ENCODE assay signal across 7 mouse cellular contexts in the genomic region with DNA sequence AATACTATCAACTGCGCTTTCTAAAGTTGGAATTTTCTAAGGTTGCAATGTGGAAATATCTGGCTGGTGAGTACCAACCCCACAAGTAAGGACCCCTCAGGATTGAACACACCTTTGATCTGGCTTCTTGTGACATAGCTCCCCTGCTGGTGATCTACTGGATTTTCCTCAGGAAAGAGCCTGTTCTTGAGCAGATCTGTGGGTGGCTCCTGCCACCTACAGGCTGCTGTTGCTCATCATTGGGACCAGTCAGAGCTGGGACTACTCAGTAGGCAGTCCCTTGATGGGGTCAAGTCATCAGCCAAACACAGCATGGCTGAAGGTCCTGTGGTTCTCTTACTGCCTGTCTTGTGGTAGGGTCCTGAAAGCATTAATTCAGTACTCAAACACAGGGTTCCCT. TPM values are rescaled to one million over a fixed set of nuclear protein-coding genes. Genes with fewer than 3 reads are reported as not detected.
DNase-seq lines count a peak whose midpoint lies in the region; ATAC-seq and TF ChIP-seq lines count a peak whose summit lies in the region.

No protein-coding gene starts in this region.

- DNase-seq in cerebellum, postnatal 36 days, result peak; percentile 67 to 70
- DNase-seq in gastrocnemius, postnatal 10 days, result peak; percentile 54
- peak; percentile 67 for DNase-seq in hindlimb bud, embryonic 11.5 days (ENCODE audit: extremely low spot score, low read depth, low spot score)
- DNase-seq in left cerebral cortex, adult 2 months (ENCODE audit: extremely low spot score in 1 of 2, low spot score in 2 of 2), result peak; percentile 64 to 79
- peak; percentile 86 to 87 for DNase-seq in lung, postnatal 4 days
- DNase-seq in right cerebral cortex, postnatal 10 days (ENCODE audit: low spot score in 2 of 2), result peak; percentile 84 to 88

- H3K4me3 ChIP-seq in left cerebral cortex, adult 2 months, result no peak overlapping the region

- peak; percentile 71 for ATAC-seq in activated CD4-positive, CD25-positive, alpha-beta regulatory T cell, adult 4 months

- peak; percentile 99 for TF ChIP-seq CTCF in left cerebral cortex, adult 2 months (IDR thresholded peaks at IDR 0.05)

- H3K27ac ChIP-seq in left cerebral cortex, adult 2 months, result peak overlapping the region; percentile 96

- intact Hi-C loops in left cerebral cortex, adult 2 months (cut with DNase I), result loop anchor here (1.0 to 5.0 kb wide), 2 partner anchors 19 to 76 kb away; no protein-coding TSS in a partner anchor

RNA-seq across cellular contexts. Expression of gene Tcea2, which starts 1.3 kb away (rescaled TPM):
- polyA plus RNA-seq in activated CD4-positive, CD25-positive, alpha-beta regulatory T cell, adult 4 months (2017; shearing (Covaris generic)), result 10 to 100 TPM in 1 of 2 experiments, 1 to 10 TPM in 1; 9.8 to 12.1 TPM
- 1 to 10 TPM; 5.6 to 6.3 TPM for total RNA-seq in gastrocnemius, postnatal 10 days (2021)
- 10 to 100 TPM; 65.7 to 78.1 TPM for total RNA-seq in left cerebral cortex, adult 2 months (2021)

RNA-seq across cellular contexts. Expression of gene Sox18, which starts 7.3 kb away (rescaled TPM):
- not detected for polyA plus RNA-seq in activated CD4-positive, CD25-positive, alpha-beta regulatory T cell, adult 4 months (2017; shearing (Covaris generic))
- 10 to 100 TPM; 25.4 to 36.2 TPM for total RNA-seq in gastrocnemius, postnatal 10 days (2021)
- 10 to 100 TPM; 10.9 to 11.2 TPM for total RNA-seq in left cerebral cortex, adult 2 months (2021)

RNA-seq across cellular contexts. Expression of gene Rgs19, which starts 15.0 kb away (rescaled TPM):
- 100 to 1,000 TPM; 199 to 210 TPM for polyA plus RNA-seq in activated CD4-positive, CD25-positive, alpha-beta regulatory T cell, adult 4 months (2017; shearing (Covaris generic))
- 1 to 10 TPM; 7.5 to 9.6 TPM for total RNA-seq in gastrocnemius, postnatal 10 days (2021)
- total RNA-seq in left cerebral cortex, adult 2 months (2021), result 10 to 100 TPM; 30.6 to 33.2 TPM

RNA-seq across cellular contexts. Expression of gene Lkaaear1, which starts 19.5 kb away (rescaled TPM):
- polyA plus RNA-seq in activated CD4-positive, CD25-positive, alpha-beta regulatory T cell, adult 4 months (2017; shearing (Covaris generic)), result not detected
- not detected for total RNA-seq in gastrocnemius, postnatal 10 days (2021)
- total RNA-seq in left cerebral cortex, adult 2 months (2021), result not detected

RNA-seq across cellular contexts. Expression of gene Gm29797, which starts 21.9 kb away (rescaled TPM):
- polyA plus RNA-seq in activated CD4-positive, CD25-positive, alpha-beta regulatory T cell, adult 4 months (2017; shearing (Covaris generic)), result not detected
- not detected for total RNA-seq in gastrocnemius, postnatal 10 days (2021)
- total RNA-seq in left cerebral cortex, adult 2 months (2021), result 1 to 10 TPM in 1 of 2 experiments, under 1 TPM in 1; 0.48 to 1.3 TPM

Comparison
In these comparisons a context has a peak if more than half of its experiments do, and no peak if none do; other contexts are left out.
1. RNA of gene Tcea2, which starts 1.3 kb away (total RNA-seq): 65.7 to 78.1 TPM in left cerebral cortex, adult 2 months; 5.6 to 6.3 TPM in gastrocnemius, postnatal 10 days; every median in the first group is over 4 times any median in the second.
2. Peak in every context shown above with its lines, with median percentiles within 50 percentile points of each other: DNase-seq.